Mouse (Mus musculus) midbrain, embryonic 13.5 days (tissue): ENCODE data around the gene Ppp2r5d. TPM values are rescaled to one million over a fixed set of nuclear protein-coding genes. Genes with fewer than 3 reads are reported as not detected.

Experiments used
- ATAC-seq: fragments of 200-750 bp; cut with Nextera tagmentation; 2 replicates; pipeline ENCODE4 v1.8.0; 2017; ENCODE audit warnings: mild to moderate bottlenecking, moderate TSS enrichment, moderate library complexity
- H3K27ac ChIP-seq: fragments of 300-500 bp; sonication (generic); 2 replicates; pipeline ENCODE4 v1.5.1; 2015; ENCODE audit warnings: inconsistent platforms, mild to moderate bottlenecking, moderate library complexity
- H3K27me3 ChIP-seq: fragments of 300-500 bp; sonication (generic); 2 replicates; pipeline ENCODE4 v1.6.1; 2015; ENCODE audit warnings: mild to moderate bottlenecking, inconsistent platforms
- H3K36me3 ChIP-seq: fragments of 300-500 bp; sonication (generic); 2 replicates; pipeline ENCODE4 v1.6.1; 2015; ENCODE audit warnings: mild to moderate bottlenecking, inconsistent platforms
- H3K4me1 ChIP-seq: fragments of 300-500 bp; sonication (generic); replicated peaks from 2 replicates; pipeline ENCODE4 v1.6.1; 2015; ENCODE audit warnings: inconsistent platforms
- H3K4me2 ChIP-seq: fragments of 300-500 bp; sonication (generic); replicated peaks from 2 replicates; pipeline ENCODE4 v1.6.1; 2015; ENCODE audit warnings: moderate library complexity, mild to moderate bottlenecking, inconsistent platforms
- H3K4me3 ChIP-seq: fragments of 300-500 bp; sonication (generic); replicated peaks from 2 replicates; pipeline ENCODE4 v1.5.1; 2015; ENCODE audit warnings: mild to moderate bottlenecking, inconsistent platforms
- H3K9ac ChIP-seq: fragments of 300-500 bp; sonication (generic); replicated peaks from 2 replicates; pipeline ENCODE4 v1.6.1; 2015; ENCODE audit warnings: mild to moderate bottlenecking, inconsistent platforms
- H3K9me3 ChIP-seq: fragments of 300-500 bp; sonication (generic); 2 replicates; pipeline ENCODE4 v1.6.1; 2016; ENCODE audit warnings: mild to moderate bottlenecking, inconsistent platforms
- WGBS: fragments of 180-500 bp; shearing (Covaris S2); methylation state at CpG from one replicate; pipeline ENCODE4 v1.1.7; 2015; 5-methylcytosine and 5-hydroxymethylcytosine counted together
- polyA plus RNA-seq: library from polyadenylated mRNA; unstranded; fragments of >200 nt; fragmentation: Nextera tagmentation; extraction: Ambion mirVana; gene quantifications from 2 replicates; pipeline ENCODE4 v1.2.1, GENCODE M21; 2015

The Ppp2r5d gene
- polyA plus RNA-seq, 1 experiment from 2014 or later: 94.5 TPM

- ATAC-seq: no peak
- Histone ChIP-seq H3K4me2 (no peak overlapping the region), H3K36me3 (peaks cover 37% of the 10 kb centered on the region), H3K27me3 (no peaks in the 10 kb centered on the region), H3K4me3 (no peak overlapping the region), H3K9me3 (no peaks in the 10 kb centered on the region), H3K4me1 (peaks cover 19% of the 10 kb centered on the region), H3K9ac (no peak overlapping the region), H3K27ac (no peak overlapping the region)
- 89% methylated on average over 9 of the region's 9 CpGs for WGBS
Measured at GRCm38 (mm10) chr17:46713849-46714248, 8.9 kb upstream of the Ppp2r5d start.

- Histone ChIP-seq H3K27ac (no peak overlapping the region), H3K4me1 (peaks cover 19% of the 10 kb centered on the region), H3K36me3 (peaks cover 34% of the 10 kb centered on the region), H3K9me3 (no peaks in the 10 kb centered on the region), H3K4me3 (peak overlapping the region; percentile 98), H3K4me2 (peak overlapping the region; percentile 100), H3K9ac (peak overlapping the region; percentile 93), H3K27me3 (no peaks in the 10 kb centered on the region)
- ATAC-seq: no peak
- 79% methylated on average over 7 of the region's 7 CpGs for WGBS
Measured at GRCm38 (mm10) chr17:46712442-46712841, 7.5 kb upstream of the Ppp2r5d start.

- peak; percentile 32 for ATAC-seq
- H3K4me3 ChIP-seq: peak overlapping the region; percentile 98
- peak overlapping the region; percentile 100 for H3K4me2 ChIP-seq
- peaks cover 22% of the 10 kb centered on the region for H3K4me1 ChIP-seq
- no peaks in the 10 kb centered on the region for H3K27me3 ChIP-seq
- under 1% methylated on average over 52 of the region's 76 CpGs for WGBS
- H3K27ac ChIP-seq: peak overlapping the region; percentile 82
- H3K36me3 ChIP-seq: peaks cover 29% of the 10 kb centered on the region
- H3K9ac ChIP-seq: peak overlapping the region; percentile 93
- no peaks in the 10 kb centered on the region for H3K9me3 ChIP-seq
Measured at GRCm38 (mm10) chr17:46711612-46712271, 6.8 kb upstream of the Ppp2r5d start.

- no peaks in the 10 kb centered on the region for H3K27me3 ChIP-seq
- ATAC-seq: peak; percentile 93
- H3K36me3 ChIP-seq: peaks cover 23% of the 10 kb centered on the region
- peak within 1 kb of the TSS; percentile 98 for H3K4me3 ChIP-seq
- peak within 1 kb of the TSS; percentile 100 for H3K4me2 ChIP-seq
- peak within 1 kb of the TSS; percentile 93 for H3K9ac ChIP-seq
- no peaks in the 10 kb centered on the region for H3K9me3 ChIP-seq
- 8% methylated on average over 36 of the region's 36 CpGs for WGBS
- peaks cover 26% of the 10 kb centered on the region for H3K4me1 ChIP-seq
- peak within 1 kb of the TSS; percentile 82 for H3K27ac ChIP-seq
Measured at GRCm38 (mm10) chr17:46710959-46711597, 6.2 kb upstream of the Ppp2r5d start, which contains the start of gene Pex6. Gene Pex6 (plus strand): TSS chr17:46711463.

- no peak overlapping the region for H3K4me2 ChIP-seq
- H3K4me1 ChIP-seq: peaks cover 40% of the 10 kb centered on the region
- no peak for ATAC-seq
- H3K27ac ChIP-seq: no peak overlapping the region
- 95% methylated on average over 14 of the region's 14 CpGs for WGBS
- H3K4me3 ChIP-seq: no peak overlapping the region
- H3K27me3 ChIP-seq: no peaks in the 10 kb centered on the region
- H3K9ac ChIP-seq: no peak overlapping the region
- H3K36me3 ChIP-seq: no peaks in the 10 kb centered on the region
- no peaks in the 10 kb centered on the region for H3K9me3 ChIP-seq
Measured at GRCm38 (mm10) chr17:46706375-46707089, 1.6 kb upstream of the Ppp2r5d start.

- H3K27ac ChIP-seq: peak overlapping the region; percentile 86
- H3K36me3 ChIP-seq: peaks cover 12% of the 10 kb centered on the region
- H3K27me3 ChIP-seq: no peaks in the 10 kb centered on the region
- H3K4me1 ChIP-seq: peaks cover 48% of the 10 kb centered on the region
- 5% methylated on average over 34 of the region's 41 CpGs for WGBS
- peak overlapping the region; percentile 91 for H3K4me3 ChIP-seq
- H3K4me2 ChIP-seq: peak overlapping the region; percentile 82
- peak; percentile 84 for ATAC-seq
- H3K9me3 ChIP-seq: no peaks in the 10 kb centered on the region
- peak overlapping the region; percentile 97 for H3K9ac ChIP-seq
Measured at GRCm38 (mm10) chr17:46703971-46704886, 682 bp downstream of the Ppp2r5d start.

- Histone ChIP-seq H3K4me2 (peak overlapping the region; percentile 82), H3K27me3 (no peaks in the 10 kb centered on the region), H3K4me3 (peak overlapping the region; percentile 91; the same call in 1 of the 2 replicates), H3K36me3 (peaks cover 29% of the 10 kb centered on the region), H3K27ac (no peak overlapping the region), H3K4me1 (peaks cover 48% of the 10 kb centered on the region), H3K9me3 (no peaks in the 10 kb centered on the region), H3K9ac (peak overlapping the region; percentile 97)
- no peak for ATAC-seq
- 95% methylated on average over 5 of the region's 5 CpGs for WGBS
Measured at GRCm38 (mm10) chr17:46702506-46702905, 2.4 kb downstream of the Ppp2r5d start.

GRCm38 (mm10) chr17:46702100-46702499 lies 2.8 kb downstream of the Ppp2r5d start:
- Histone ChIP-seq H3K4me2 (no peak overlapping the region), H3K27ac (no peak overlapping the region), H3K9me3 (no peaks in the 10 kb centered on the region), H3K36me3 (peaks cover 29% of the 10 kb centered on the region), H3K27me3 (no peaks in the 10 kb centered on the region), H3K9ac (peak overlapping the region; percentile 44), H3K4me1 (peaks cover 48% of the 10 kb centered on the region), H3K4me3 (no peak overlapping the region)
- ATAC-seq: no peak
- 89% methylated on average over 12 of the region's 12 CpGs for WGBS

GRCm38 (mm10) chr17:46701489-46701888 lies 3.4 kb downstream of the Ppp2r5d start:
- no peak overlapping the region; the same call in 1 of the 2 replicates for H3K4me2 ChIP-seq
- H3K4me1 ChIP-seq: peaks cover 42% of the 10 kb centered on the region
- H3K36me3 ChIP-seq: peaks cover 29% of the 10 kb centered on the region
- 0 out of 2 replicates have a peak overlapping the region, but pooled peaks have one; percentile 19 for H3K27ac ChIP-seq
- no peaks in the 10 kb centered on the region for H3K9me3 ChIP-seq
- no peak for ATAC-seq
- H3K27me3 ChIP-seq: no peaks in the 10 kb centered on the region
- no peak overlapping the region for H3K4me3 ChIP-seq
- H3K9ac ChIP-seq: peak overlapping the region; percentile 44; the same call in 1 of the 2 replicates
- 85% methylated on average over 12 of the region's 12 CpGs for WGBS

GRCm38 (mm10) chr17:46699912-46700311 lies 5.0 kb downstream of the Ppp2r5d start:
- Histone ChIP-seq H3K27ac (no peak overlapping the region), H3K4me2 (no peak overlapping the region), H3K36me3 (peaks cover 37% of the 10 kb centered on the region), H3K27me3 (no peaks in the 10 kb centered on the region), H3K9me3 (no peaks in the 10 kb centered on the region), H3K4me3 (no peak overlapping the region), H3K9ac (no peak overlapping the region), H3K4me1 (peaks cover 34% of the 10 kb centered on the region)
- no peak for ATAC-seq
- 89% methylated on average over 3 of the region's 3 CpGs for WGBS

GRCm38 (mm10) chr17:46699245-46699644 lies 5.7 kb downstream of the Ppp2r5d start:
- Histone ChIP-seq H3K36me3 (peaks cover 37% of the 10 kb centered on the region), H3K9ac (no peak overlapping the region), H3K27me3 (no peaks in the 10 kb centered on the region), H3K27ac (no peak overlapping the region), H3K9me3 (no peaks in the 10 kb centered on the region), H3K4me2 (no peak overlapping the region), H3K4me3 (no peak overlapping the region), H3K4me1 (peaks cover 34% of the 10 kb centered on the region)
- WGBS: 85% methylated on average over 5 of the region's 5 CpGs
- ATAC-seq: no peak
